Mouse (Mus musculus): ENCODE results near the gene Gm47996.

The Gm47996 gene

DNA sequence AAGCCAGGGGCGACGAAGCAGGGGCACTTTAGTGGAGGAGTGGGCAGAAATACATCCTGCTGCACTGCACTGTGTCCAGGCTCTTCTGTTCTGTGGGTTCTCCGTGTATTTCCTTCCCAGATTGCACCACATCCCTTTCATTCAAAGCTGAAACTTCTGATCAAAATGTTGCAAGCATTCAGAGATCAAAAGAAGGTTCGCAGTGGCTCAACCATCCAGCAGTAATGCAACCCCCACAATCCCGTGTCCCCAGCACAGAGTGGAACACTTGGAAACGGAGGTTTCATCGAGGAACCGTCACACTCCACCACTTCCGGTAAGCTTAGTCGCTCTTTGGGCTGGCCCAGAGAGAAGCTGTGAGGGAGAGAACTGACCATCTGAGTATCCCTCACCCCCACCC is 35.2 kb downstream of the Gm47996 start:
- no peak for DNase-seq (ENCODE audit: low read depth, low spot score)

DNA sequence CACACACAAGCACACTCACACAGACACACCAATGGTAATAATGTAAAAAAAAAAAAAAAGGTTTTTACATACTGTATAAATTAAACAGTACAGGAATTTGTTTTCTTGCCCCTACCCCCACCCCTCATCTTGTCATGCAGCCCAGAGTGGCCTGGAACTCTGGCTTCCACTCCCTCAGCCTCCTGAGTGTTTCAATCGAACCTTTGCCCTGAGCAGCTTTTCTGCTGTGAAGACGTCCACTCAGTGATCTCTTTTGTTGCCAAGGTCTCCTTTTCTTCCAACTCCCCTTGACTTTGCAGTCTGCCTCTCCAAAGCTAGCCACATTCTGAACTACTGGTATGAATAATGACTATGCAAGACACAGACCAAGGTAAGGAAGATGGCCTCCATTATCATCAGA is 35.9 kb downstream of the Gm47996 start:
- DNase-seq (ENCODE audit: low read depth, low spot score) = no peak

- no peak for DNase-seq (ENCODE audit: low read depth, low spot score)
Measured at GRCm38 (mm10) chr1:151250109-151250508, 40.2 kb downstream of the Gm47996 start.

- DNase-seq (ENCODE audit: low read depth, low spot score) = peak; percentile 41
Measured at GRCm38 (mm10) chr1:151250529-151251193, 40.7 kb downstream of the Gm47996 start.

GRCm38 (mm10) chr1:151251194-151252010 is 41.5 kb downstream of the Gm47996 start:
- no peak for DNase-seq (ENCODE audit: low read depth, low spot score)

DNA sequence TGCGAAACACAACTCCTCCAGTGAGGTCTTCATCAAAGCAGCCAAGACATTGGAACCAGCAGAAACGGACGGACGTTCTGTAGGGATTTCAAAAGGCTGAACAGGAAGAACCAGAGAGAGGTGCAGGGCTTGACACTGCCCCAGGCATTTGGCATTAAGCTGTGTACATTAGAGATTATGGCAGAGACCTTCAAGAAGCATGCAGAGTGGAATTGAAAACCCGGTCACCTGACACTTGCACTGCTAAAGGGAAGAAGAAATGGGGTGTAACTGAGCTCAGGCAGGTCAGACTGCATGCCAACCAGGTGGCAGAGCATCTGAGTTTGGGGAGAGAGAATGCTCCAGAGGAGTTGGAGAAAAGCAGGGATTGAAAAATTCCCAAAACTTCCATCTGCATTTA is 45.5 kb downstream of the Gm47996 start:
- no peak for DNase-seq (ENCODE audit: low read depth, low spot score)

GRCm38 (mm10) chr1:151258090-151258954 is 48.4 kb downstream of the Gm47996 start:
- DNase-seq (ENCODE audit: low read depth, low spot score) = peak; percentile 21

- DNase-seq (ENCODE audit: low read depth, low spot score) = no peak
Measured at GRCm38 (mm10) chr1:151259061-151259460, 49.1 kb downstream of the Gm47996 start.
